Mouse (Mus musculus) v-Abl transformed pro-B cells (cell line): Measurements from ENCODE around the gene Zfp882.
"Not testable (repeated sequence)": the region's sequence is repeated elsewhere in the genome, so short reads cannot be mapped to it uniquely, and the experiment has no call there.

Source experiments
- in situ Hi-C, 2 experiments: fragments of 400-800 bp; cut with MboI; formaldehyde crosslinking; loops; one replicate each; pipeline ENCODE4 v1.15.1; 2025; ENCODE audit not compliant: unreplicated experiment in 2 of 2

Gene Zfp882

GRCm38 (mm10) chr8:71908309-71909261 lies at the start of gene Zfp882, which contains the start of gene Zfp617:
Zfp882 (plus strand) TSS chr8:71908608.
Zfp617 (plus strand) TSS chr8:71908635.
- in situ Hi-C loops = no loop called here

DNA sequence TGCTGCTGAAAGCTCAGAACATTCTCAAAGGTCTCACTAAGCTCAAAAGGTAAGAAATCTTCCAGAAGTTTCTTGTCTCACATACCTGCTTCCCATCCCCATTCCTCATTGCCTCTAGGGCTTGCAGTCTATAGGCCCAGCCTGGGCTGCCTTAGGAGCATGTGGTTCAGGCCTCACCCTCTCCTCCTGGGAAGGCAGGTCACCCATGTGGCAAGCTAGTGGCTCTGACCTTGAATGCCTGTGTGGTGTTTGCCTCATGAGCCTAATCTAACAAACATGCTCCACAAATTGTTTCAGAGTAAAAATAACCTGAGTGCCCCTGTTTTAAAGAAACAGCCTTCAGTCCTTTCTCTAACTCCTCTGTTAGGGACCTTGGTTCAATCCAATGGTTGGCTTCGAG lies 46.9 kb upstream of the Zfp882 start:
- in situ Hi-C loops = not testable (repeated sequence)

GRCm38 (mm10) chr8:71862038-71862437 lies 46.4 kb upstream of the Zfp882 start:
- in situ Hi-C loops = not testable (repeated sequence)

- in situ Hi-C loops = no loop called here
Observed at GRCm38 (mm10) chr8:71881618-71882274, 26.7 kb upstream of the Zfp882 start, which contains the start of gene Zfp709. Zfp709 (plus strand) TSS chr8:71882019.

DNA sequence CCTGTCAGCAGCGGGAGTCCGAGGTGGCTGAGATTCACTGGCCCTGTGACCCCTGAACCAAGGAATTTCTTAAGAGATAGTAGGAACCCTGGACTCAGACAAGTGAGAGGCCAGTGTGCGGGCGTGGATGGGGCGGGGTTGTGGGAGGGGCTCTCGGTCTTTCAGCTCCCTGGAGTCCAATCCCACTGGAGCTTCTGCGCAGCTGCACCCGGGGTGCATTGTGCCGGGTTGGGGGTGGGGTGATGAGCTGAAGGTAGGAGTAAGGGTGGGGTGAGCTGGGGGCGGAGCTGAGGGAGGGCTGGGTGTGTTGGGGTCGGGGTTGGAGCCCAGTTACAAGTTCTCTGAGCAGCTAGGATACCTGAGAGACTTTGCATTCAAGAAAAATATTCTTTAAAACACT lies 7.7 kb upstream of the Zfp882 start:
- in situ Hi-C loops = not testable (repeated sequence)

GRCm38 (mm10) chr8:71903084-71903483 lies 5.3 kb upstream of the Zfp882 start:
- in situ Hi-C loops = not testable (repeated sequence)

DNA sequence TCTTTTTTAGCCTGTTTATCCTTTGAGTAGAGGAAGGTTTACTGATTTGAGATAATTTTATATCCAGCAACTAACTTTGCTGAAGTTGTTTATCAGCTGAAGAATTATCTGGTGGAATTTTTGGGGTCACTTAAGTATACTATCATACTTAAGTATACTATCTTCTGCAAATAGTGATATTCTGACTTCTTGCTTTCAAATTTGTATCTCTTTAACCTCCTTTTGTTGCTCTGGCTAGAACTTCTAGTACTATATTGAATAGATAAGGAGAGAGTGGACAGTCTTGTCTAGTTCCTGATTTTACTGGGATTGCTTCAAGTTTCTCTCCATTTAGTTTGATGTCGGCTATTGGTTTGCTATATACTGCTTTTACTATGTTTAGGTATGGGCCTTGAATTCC lies 1.6 kb upstream of the Zfp882 start:
- in situ Hi-C loops = no loop called here

- in situ Hi-C loops = no loop called here
Observed at GRCm38 (mm10) chr8:71907798-71908257, 580 bp upstream of the Zfp882 start.

- in situ Hi-C loops = no loop called here
Observed at GRCm38 (mm10) chr8:71912286-71912685, 3.9 kb downstream of the Zfp882 start.

DNA sequence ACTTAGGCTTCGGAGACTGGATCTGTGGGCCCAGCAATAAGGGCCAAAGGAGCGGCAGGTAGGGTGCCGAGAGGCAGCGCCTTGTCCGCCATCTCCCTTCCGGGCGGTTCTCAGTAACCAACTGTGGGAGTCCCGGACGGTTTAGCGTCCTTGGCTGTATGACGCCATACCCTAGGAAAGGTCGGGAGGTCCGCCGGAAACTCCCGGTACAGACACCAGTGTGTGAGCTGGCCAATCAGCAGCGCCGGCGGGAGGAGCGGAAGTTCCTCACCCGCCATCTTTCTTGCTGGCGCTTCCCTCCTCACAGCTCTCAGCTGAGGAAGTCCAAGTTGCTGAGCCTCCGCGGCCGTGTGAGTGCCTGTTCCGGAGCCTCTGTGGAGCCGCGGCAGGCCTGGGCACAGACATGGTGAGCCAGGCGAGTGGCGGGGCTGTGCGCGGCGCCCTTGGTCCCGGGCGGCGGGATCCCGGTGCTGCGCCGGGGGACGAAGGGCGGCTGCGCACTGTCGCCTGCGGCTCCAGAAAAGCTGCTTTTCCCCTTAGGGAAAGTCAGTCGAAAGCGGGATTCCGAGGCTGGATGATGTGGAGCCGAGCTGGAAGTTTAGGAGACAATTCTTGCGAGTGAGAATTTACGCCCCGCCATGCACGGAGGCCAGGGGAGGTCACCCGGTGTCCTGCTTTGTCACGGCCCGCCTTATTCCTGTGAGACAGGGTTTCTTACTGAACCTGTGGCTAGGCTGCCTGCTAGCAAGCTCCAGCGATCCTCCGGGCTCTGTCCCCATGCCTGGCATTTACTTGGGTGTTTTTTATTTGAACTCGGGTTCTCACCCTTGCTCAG lies 14.4 kb downstream of the Zfp882 start:
- in situ Hi-C loops = no loop called here

DNA sequence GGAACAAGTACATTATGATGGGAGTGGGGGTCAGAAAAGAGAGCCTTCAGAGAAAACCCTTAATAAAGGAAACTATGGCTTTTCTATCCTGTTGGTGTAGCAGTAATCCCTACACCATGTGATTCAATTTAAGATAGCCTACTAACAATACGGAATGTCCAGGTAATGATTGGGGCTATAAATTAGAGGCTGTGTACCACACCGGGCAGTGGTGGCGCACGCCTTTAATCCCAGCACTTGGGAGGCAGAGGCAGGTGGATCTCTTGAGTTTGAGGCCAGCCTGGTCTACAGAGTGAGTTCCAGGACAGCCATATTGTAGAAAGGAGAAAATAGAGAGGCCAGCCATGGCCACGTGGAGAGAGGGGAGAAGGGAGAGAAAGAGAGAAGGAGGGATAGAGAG lies 17.4 kb downstream of the Zfp882 start:
- in situ Hi-C loops = no loop called here

DNA sequence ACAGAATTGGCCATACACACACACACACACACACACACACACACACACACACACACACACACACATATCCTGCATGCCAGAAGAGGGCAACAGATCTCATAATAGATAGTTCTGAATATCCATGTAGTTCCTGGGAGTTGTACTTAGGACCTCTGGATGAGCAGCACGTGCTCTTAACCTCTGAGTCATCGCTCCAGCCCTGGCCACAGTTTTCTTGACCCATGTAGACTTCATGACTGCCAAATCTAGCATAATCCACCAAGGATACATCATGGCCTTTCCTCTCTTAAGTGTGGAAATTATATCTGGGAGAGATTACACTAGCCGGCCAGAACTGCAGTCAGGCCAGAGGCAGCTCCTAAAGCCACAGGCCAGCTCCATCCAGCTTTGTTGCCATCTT lies 18.1 kb downstream of the Zfp882 start:
- in situ Hi-C loops = no loop called here

DNA sequence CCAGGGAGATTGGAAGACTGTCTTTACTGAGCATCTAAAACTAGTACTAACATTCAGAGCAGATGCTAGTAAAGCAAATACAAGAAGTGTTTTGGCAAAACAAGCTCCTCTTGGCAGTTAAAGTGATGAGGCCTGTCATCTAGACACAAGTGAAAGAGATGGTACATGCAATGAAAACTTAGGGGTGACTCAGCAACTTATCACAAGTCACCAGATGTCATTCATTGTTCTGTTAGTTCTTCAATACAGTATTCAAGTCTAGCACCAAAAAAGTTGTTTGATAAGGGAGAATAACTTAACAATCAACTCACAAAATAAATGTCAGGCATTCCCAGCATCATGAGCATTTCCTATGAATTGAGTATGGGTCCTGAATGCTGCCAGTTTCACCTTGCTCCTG lies 19.4 kb downstream of the Zfp882 start:
- in situ Hi-C loops = no loop called here

- in situ Hi-C loops = not testable (repeated sequence)
Observed at GRCm38 (mm10) chr8:71938037-71938436, 29.6 kb downstream of the Zfp882 start.

DNA sequence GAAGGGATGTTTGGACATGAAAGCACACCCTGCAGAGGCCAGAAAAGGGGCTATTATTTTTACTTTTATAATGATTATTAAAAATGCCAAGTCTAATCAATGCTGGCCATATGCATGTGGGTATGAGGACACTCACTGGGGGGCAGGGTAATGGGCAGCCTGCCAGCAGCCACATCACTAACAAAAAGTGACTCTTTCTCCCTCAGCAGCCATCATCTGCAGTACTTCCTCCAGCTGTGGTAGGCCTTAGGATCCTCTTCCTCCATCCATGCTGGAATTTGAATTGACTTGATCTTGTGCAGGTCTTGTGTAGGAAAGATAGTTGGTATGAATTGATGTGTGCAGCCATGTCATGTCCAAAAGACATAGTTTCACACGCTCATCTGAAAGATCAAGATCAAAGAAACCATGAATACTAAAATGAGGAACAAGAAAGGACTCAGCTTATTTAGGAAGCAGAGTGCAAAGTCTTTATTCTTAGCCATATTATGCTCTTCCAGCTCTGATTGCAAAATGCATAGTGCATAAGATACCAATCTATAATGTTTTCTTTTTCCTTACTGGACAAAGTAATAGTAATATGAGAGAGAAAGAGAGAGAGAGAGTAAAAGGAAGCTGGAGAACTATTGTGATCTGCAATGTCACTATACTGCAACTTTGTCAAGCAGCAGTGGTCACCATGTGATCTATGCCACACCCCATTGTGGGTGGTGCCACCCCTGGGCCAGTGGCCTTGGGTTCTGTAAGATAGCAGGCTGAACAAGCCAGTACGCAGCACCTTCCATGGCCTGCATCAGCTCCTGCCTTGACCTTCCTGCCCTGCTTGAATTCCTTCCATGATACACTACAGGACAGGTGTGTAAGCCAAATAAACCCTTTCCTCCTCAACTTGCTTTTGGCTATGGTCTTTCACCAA lies 32.1 kb downstream of the Zfp882 start:
- in situ Hi-C loops = loop anchor here in 1 of 2 experiments (10.0 kb wide), 1 partner anchor 164 kb away; the partner anchor contains the start of gene Olfr374

- in situ Hi-C loops = loop anchor here in 1 of 2 experiments (10.0 kb wide), 1 partner anchor 163 kb away; the partner anchor contains the start of gene Olfr374
Observed at GRCm38 (mm10) chr8:71941776-71942175, 33.4 kb downstream of the Zfp882 start.

GRCm38 (mm10) chr8:71948624-71949023 lies 40.2 kb downstream of the Zfp882 start:
- in situ Hi-C loops = loop anchor here in 1 of 2 experiments (10.0 kb wide), 1 partner anchor 156 kb away; the partner anchor contains the start of gene Olfr374

- in situ Hi-C loops = no loop called here
Observed at GRCm38 (mm10) chr8:71950482-71951221, 42.2 kb downstream of the Zfp882 start, which contains the start of gene Zfp961. Zfp961 (plus strand) TSS chr8:71951038.
